Mouse (Mus musculus): Measurements from ENCODE around the gene Mctp1.

- TF ChIP-seq POLR2A (IDR thresholded peaks at IDR 0.05; ENCODE audit: borderline replicate concordance, low read depth, low read length) (no peak), CTCF (IDR thresholded peaks at IDR 0.05; ENCODE audit: low read depth, low read length) (no peak)
Observed at GRCm38 (mm10) chr13:76421075-76421474, 36.7 kb downstream of the Mctp1 start.
